Mouse (Mus musculus) megakaryocyte, embryonic 14.5 days (primary cell): ENCODE data around the gene Gm19935.

Source experiments
- FLI1 ChIP-seq: IDR thresholded peaks from 2 replicates; pipeline ENCODE4 v1.6.1; 2012; ENCODE audit warnings: low read length, inconsistent platforms, mixed read lengths
- GATA1 ChIP-seq: IDR thresholded peaks from 3 replicates; pipeline ENCODE4 v1.6.1; 2012; ENCODE audit warnings: mixed read lengths, low read length, inconsistent platforms, borderline replicate concordance

GRCm38 (mm10) chr8:90833628-90834320 is 16.6 kb upstream of the Gm19935 start:
- TF ChIP-seq GATA1: no peak
- TF ChIP-seq FLI1: no peak
